Mouse (Mus musculus): ENCODE results near the gene Pon1.

DNA sequence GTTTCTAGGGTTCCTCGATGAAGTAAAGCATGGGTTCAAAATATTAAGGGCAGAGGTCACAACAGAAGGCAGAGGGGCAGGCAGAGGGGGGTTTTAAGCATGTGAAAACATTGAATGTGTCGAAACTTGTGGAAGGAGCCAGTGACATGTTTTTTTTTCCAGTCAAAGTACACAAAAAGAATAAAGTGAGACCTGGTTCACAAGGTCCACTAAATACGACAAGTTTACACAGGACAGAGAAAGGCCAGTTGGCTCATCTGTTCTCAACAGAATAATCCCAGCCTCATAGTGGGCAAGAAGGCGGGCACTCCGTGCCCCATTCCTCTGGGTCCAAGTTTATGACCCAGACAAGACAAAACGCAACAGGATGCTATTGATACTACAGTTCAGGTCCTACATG is 4.8 kb downstream of the Pon1 start:
- no peak for TF ChIP-seq ELF1 (IDR thresholded peaks at IDR 0.05; ENCODE audit: low read depth, low read length)
- TF ChIP-seq SIN3A (IDR thresholded peaks at IDR 0.05; ENCODE audit: low read length), result no peak
- TF ChIP-seq ZKSCAN1 (IDR thresholded peaks at IDR 0.05; ENCODE audit: low read depth, low read length), result no peak
- no peak for TF ChIP-seq ZC3H11A (IDR thresholded peaks at IDR 0.05; ENCODE audit: low read depth, low read length)
- no peak for TF ChIP-seq HCFC1 (IDR thresholded peaks at IDR 0.05; ENCODE audit: low read depth, low read length)
